Mouse (Mus musculus) thymus, adult 18-20 months (tissue): ENCODE data around the gene Tmbim1.
A peak's percentile ranks its signal among the peaks of the same experiment; 100 is the strongest.
"Not testable (repeated sequence)": the region's sequence is repeated elsewhere in the genome, so short reads cannot be mapped to it uniquely, and the experiment has no call there.

Source experiments
- DNase-seq, 2 experiments: peaks; one replicate each; pipeline ENCODE4 v3.0.0; 2022; ENCODE audit warnings: mixed read lengths in 2 of 2

Gene Tmbim1

GRCm38 (mm10) chr1:74305522-74305921 is at the start of gene Tmbim1:
Tmbim1 (minus strand) TSS chr1:74305622.
- DNase-seq = no peak

- no peak for DNase-seq
Observed at GRCm38 (mm10) chr1:74353453-74354229, 48.2 kb upstream of the Tmbim1 start.

- DNase-seq = no peak
Observed at GRCm38 (mm10) chr1:74352532-74353096, 47.2 kb upstream of the Tmbim1 start.

- no peak for DNase-seq
Observed at GRCm38 (mm10) chr1:74351185-74351769, 45.9 kb upstream of the Tmbim1 start.

GRCm38 (mm10) chr1:74344163-74344916 is 38.9 kb upstream of the Tmbim1 start:
- DNase-seq = no peak

- no peak for DNase-seq
Observed at GRCm38 (mm10) chr1:74343161-74343560, 37.7 kb upstream of the Tmbim1 start.

- DNase-seq = no peak
Observed at GRCm38 (mm10) chr1:74342308-74342707, 36.9 kb upstream of the Tmbim1 start.

- no peak for DNase-seq
Observed at GRCm38 (mm10) chr1:74341898-74342297, 36.5 kb upstream of the Tmbim1 start.

- not testable (repeated sequence) for DNase-seq
Observed at GRCm38 (mm10) chr1:74340992-74341391, 35.6 kb upstream of the Tmbim1 start.

GRCm38 (mm10) chr1:74340361-74340764 is 34.9 kb upstream of the Tmbim1 start:
- DNase-seq = no peak

- DNase-seq = no peak
Observed at GRCm38 (mm10) chr1:74339917-74340316, 34.5 kb upstream of the Tmbim1 start.

- no peak for DNase-seq
Observed at GRCm38 (mm10) chr1:74338626-74339025, 33.2 kb upstream of the Tmbim1 start.

GRCm38 (mm10) chr1:74338013-74338412 is 32.6 kb upstream of the Tmbim1 start:
- no peak for DNase-seq

GRCm38 (mm10) chr1:74337241-74337771 is 31.9 kb upstream of the Tmbim1 start:
- DNase-seq = no peak

GRCm38 (mm10) chr1:74335436-74336170 is 30.2 kb upstream of the Tmbim1 start:
- no peak for DNase-seq

GRCm38 (mm10) chr1:74335033-74335432 is 29.6 kb upstream of the Tmbim1 start:
- DNase-seq = no peak

GRCm38 (mm10) chr1:74334607-74335006 is 29.2 kb upstream of the Tmbim1 start:
- DNase-seq = no peak

- no peak for DNase-seq
Observed at GRCm38 (mm10) chr1:74332930-74333329, 27.5 kb upstream of the Tmbim1 start.

- DNase-seq = peak; percentile 93 to 95
Observed at GRCm38 (mm10) chr1:74332241-74332763, 26.9 kb upstream of the Tmbim1 start.

GRCm38 (mm10) chr1:74331046-74331681 is 25.7 kb upstream of the Tmbim1 start:
- no peak for DNase-seq

- DNase-seq = no peak
Observed at GRCm38 (mm10) chr1:74329899-74330431, 24.5 kb upstream of the Tmbim1 start.
